Mouse (Mus musculus): ENCODE measurements at regions not wholly inside any gene's neighbourhood (a gene's known extent, or its start where the extent isn't known, plus 50 kb on each side); places are given as distances from the start of the nearest gene placed in this dataset.

DNA sequence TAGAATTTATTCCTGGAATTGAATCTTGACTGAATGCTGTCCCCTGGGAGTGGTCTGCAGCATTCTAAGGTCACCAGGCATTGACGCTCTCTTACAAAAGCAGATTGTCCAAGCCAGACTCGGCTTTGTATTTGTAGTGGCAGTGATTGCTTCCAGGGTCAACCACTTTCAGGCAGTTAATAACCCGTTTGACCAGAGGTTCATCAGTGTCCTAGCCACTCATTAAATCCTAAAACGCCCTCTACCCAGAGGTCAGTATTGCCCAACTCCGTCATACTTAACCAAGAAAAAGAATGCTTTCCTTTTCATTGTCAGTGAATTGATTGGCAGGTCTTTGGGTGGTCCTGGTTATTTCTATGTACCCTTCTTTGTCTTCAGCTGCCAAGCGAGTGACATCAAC lies 194.6 kb upstream of the Mctp2 start:
- TF ChIP-seq CTCF (IDR thresholded peaks at IDR 0.05; ENCODE audit: low read depth, low read length) = no peak
- no peak for TF ChIP-seq POLR2A (IDR thresholded peaks at IDR 0.05; ENCODE audit: borderline replicate concordance, low read depth, low read length)
